Mouse (Mus musculus) MEL (cell line): ENCODE data around the gene Mgat1. TPM values are rescaled to one million over a fixed set of nuclear protein-coding genes. Genes with fewer than 3 reads are reported as not detected.

Source experiments
- DNase-seq: peaks from one replicate; pipeline ENCODE4 v3.0.0; 2011; ENCODE audit warnings: low read depth, low spot score
- H3K27ac ChIP-seq: 2 replicates; pipeline ENCODE4 v1.5.1; 2012; ENCODE audit warnings: low read depth, mild to moderate bottlenecking, control low read depth, low read length, moderate library complexity; ENCODE audit not compliant: control insufficient read depth
- H3K27me3 ChIP-seq, 2 experiments: fragments of 150-350 bp in 1 of 2; sonication (generic) in 1 of 2; 2 replicates each; pipeline ENCODE4 v1.6.1; 2012; ENCODE audit warnings: low read length in 2 of 2, mild to moderate bottlenecking in 2 of 2, improper control_type of control experiment in 1 of 2, moderate library complexity in 1 of 2; ENCODE audit not compliant: insufficient read depth in 2 of 2, control insufficient read depth in 1 of 2
- H3K36me3 ChIP-seq, 2 experiments: 2 replicates each; pipeline ENCODE4 v1.6.1; 2012 to 2014; ENCODE audit warnings: low read length in 2 of 2, improper control_type of control experiment in 1 of 2, inconsistent platforms in 1 of 2, mild to moderate bottlenecking in 1 of 2; ENCODE audit not compliant: insufficient read depth in 2 of 2, control insufficient read depth in 1 of 2
- H3K4me1 ChIP-seq, 2 experiments: fragments of 150-350 bp in 1 of 2; sonication (generic) in 1 of 2; 2 replicates each; pipeline ENCODE4 v1.6.1; 2012; ENCODE audit warnings: low read length in 2 of 2, improper control_type of control experiment in 1 of 2, mild to moderate bottlenecking in 1 of 2; ENCODE audit not compliant: insufficient read depth in 2 of 2, control insufficient read depth in 1 of 2
- H3K4me3 ChIP-seq, 2 experiments: fragments of 150-350 bp in 1 of 2; sonication (generic) in 1 of 2; 2 replicates each; pipeline ENCODE4 v1.5.1; 2012; ENCODE audit warnings: low read depth in 2 of 2, low read length in 2 of 2, mild to moderate bottlenecking in 2 of 2, moderate library complexity in 2 of 2, control low read depth in 1 of 2, improper control_type of control experiment in 1 of 2; ENCODE audit not compliant: control insufficient read depth in 1 of 2, insufficient read depth in 1 of 2
- H3K79me2 ChIP-seq: 2 replicates; pipeline ENCODE4 v1.6.1; 2012; ENCODE audit warnings: mild to moderate bottlenecking, low read length, moderate library complexity; ENCODE audit not compliant: control insufficient read depth, poor library complexity, insufficient read depth
- H3K9ac ChIP-seq: 2 replicates; pipeline ENCODE4 v1.6.1; 2012; ENCODE audit warnings: low read depth, mild to moderate bottlenecking, control low read depth, low read length, moderate library complexity; ENCODE audit not compliant: control insufficient read depth, poor library complexity, severe bottlenecking
- H3K9me3 ChIP-seq: fragments of 150-350 bp; sonication (generic); replicated peaks from 2 replicates; pipeline ENCODE4 v1.6.1; 2012; ENCODE audit warnings: mild to moderate bottlenecking, low read length, improper control_type of control experiment, moderate library complexity; ENCODE audit not compliant: insufficient read depth
- CHD2 ChIP-seq: IDR thresholded peaks from 2 replicates; pipeline ENCODE4 v1.6.1; 2011; ENCODE audit warnings: low read length, improper control_type of control experiment
- CTCF ChIP-seq, 3 experiments: IDR thresholded peaks in 2 of 3; conservative IDR thresholded peaks in 1 of 3; 2 replicates each; pipeline ENCODE4 v1.5.1; 2011 to 2012; ENCODE audit warnings: low read length in 3 of 3, low read depth in 2 of 3, mild to moderate bottlenecking in 2 of 3, improper control_type of control experiment in 1 of 3, inconsistent platforms in 1 of 3, mixed read lengths in 1 of 3, moderate library complexity in 1 of 3; ENCODE audit not compliant: control insufficient read depth in 1 of 3, insufficient read depth in 1 of 3, poor library complexity in 1 of 3, severe bottlenecking in 1 of 3
- ELF1 ChIP-seq: IDR thresholded peaks from 2 replicates; pipeline ENCODE4 v1.6.1; 2014; ENCODE audit warnings: low read depth, mild to moderate bottlenecking, inconsistent platforms, low read length, improper control_type of control experiment, moderate library complexity
- EP300 ChIP-seq, 2 experiments: IDR thresholded peaks; 2 replicates each; pipeline ENCODE4 v1.6.1; 2011; ENCODE audit warnings: improper control_type of control experiment in 2 of 2, low read length in 2 of 2, low read depth in 1 of 2, mild to moderate bottlenecking in 1 of 2
- ETS1 ChIP-seq: IDR thresholded peaks from 2 replicates; pipeline ENCODE4 v1.6.1; 2012; ENCODE audit warnings: low read depth, mild to moderate bottlenecking, inconsistent platforms, low read length, improper control_type of control experiment, moderate library complexity
- GATA1 ChIP-seq: IDR thresholded peaks from 2 replicates; pipeline ENCODE4 v1.6.1; 2011; ENCODE audit warnings: low read depth, low read length, improper control_type of control experiment
- MAFK ChIP-seq: IDR thresholded peaks from 2 replicates; pipeline ENCODE4 v1.6.1; 2011; ENCODE audit warnings: low read depth, mild to moderate bottlenecking, low read length, improper control_type of control experiment, borderline replicate concordance
- MAZ ChIP-seq: IDR thresholded peaks from 2 replicates; pipeline ENCODE4 v1.6.1; 2012; ENCODE audit warnings: low read depth, mild to moderate bottlenecking, inconsistent platforms, low read length, improper control_type of control experiment
- MXI1 ChIP-seq: IDR thresholded peaks from 2 replicates; pipeline ENCODE4 v1.6.1; 2011; ENCODE audit warnings: mild to moderate bottlenecking, low read depth, low read length, improper control_type of control experiment
- MYB ChIP-seq: IDR thresholded peaks from 2 replicates; pipeline ENCODE4 v1.6.1; 2011; ENCODE audit warnings: mild to moderate bottlenecking, low read depth, low read length, improper control_type of control experiment
- MYC ChIP-seq: IDR thresholded peaks from 2 replicates; pipeline ENCODE4 v1.6.1; 2011; ENCODE audit warnings: low read depth, mild to moderate bottlenecking, low read length, improper control_type of control experiment, moderate library complexity
- NELFE ChIP-seq: IDR thresholded peaks from 2 replicates; pipeline ENCODE4 v1.6.1; 2011; ENCODE audit warnings: low read depth, low read length, improper control_type of control experiment
- NRF1 ChIP-seq: IDR thresholded peaks from 2 replicates; pipeline ENCODE4 v1.6.1; 2014; ENCODE audit warnings: low read depth, mild to moderate bottlenecking, inconsistent platforms, low read length, improper control_type of control experiment, moderate library complexity; ENCODE audit not compliant: poor library complexity, insufficient read depth, severe bottlenecking
- POLR2AphosphoS2 ChIP-seq: IDR thresholded peaks from 2 replicates; pipeline ENCODE4 v1.6.1; 2011; ENCODE audit warnings: low read length, improper control_type of control experiment
- POLR2AphosphoS5 ChIP-seq: IDR thresholded peaks from 2 replicates; pipeline ENCODE4 v1.6.1; 2012; ENCODE audit warnings: low read depth, borderline replicate concordance, mild to moderate bottlenecking, inconsistent platforms, low read length, moderate library complexity, mixed read lengths
- RAD21 ChIP-seq: IDR thresholded peaks from 2 replicates; pipeline ENCODE4 v1.6.1; 2011; ENCODE audit warnings: mild to moderate bottlenecking, low read depth, low read length, improper control_type of control experiment
- RCOR1 ChIP-seq: IDR thresholded peaks from 2 replicates; pipeline ENCODE4 v1.6.1; 2012; ENCODE audit warnings: low read depth, mild to moderate bottlenecking, inconsistent platforms, low read length, improper control_type of control experiment
- SIN3A ChIP-seq: IDR thresholded peaks from 2 replicates; pipeline ENCODE4 v1.6.1; 2012; ENCODE audit warnings: low read length, improper control_type of control experiment, inconsistent platforms
- TAL1 ChIP-seq: IDR thresholded peaks from 2 replicates; pipeline ENCODE4 v1.6.1; 2012; ENCODE audit warnings: mild to moderate bottlenecking, inconsistent platforms, low read length, moderate library complexity, mixed read lengths
- TBP ChIP-seq: IDR thresholded peaks from 2 replicates; pipeline ENCODE4 v1.8.0; 2011; ENCODE audit warnings: low read depth, low read length, improper control_type of control experiment
- TCF12 ChIP-seq: IDR thresholded peaks from 2 replicates; pipeline ENCODE4 v1.6.1; 2014; ENCODE audit warnings: low read depth, mild to moderate bottlenecking, inconsistent platforms, low read length, improper control_type of control experiment, moderate library complexity
- USF1 ChIP-seq: IDR thresholded peaks from 2 replicates; pipeline ENCODE4 v1.6.1; 2014; ENCODE audit warnings: low read depth, mild to moderate bottlenecking, inconsistent platforms, low read length, improper control_type of control experiment, moderate library complexity
- USF2 ChIP-seq, 2 experiments: IDR thresholded peaks; 2 replicates each; pipeline ENCODE4 v1.6.1; 2011 to 2012; ENCODE audit warnings: improper control_type of control experiment in 2 of 2, low read length in 2 of 2, borderline replicate concordance in 1 of 2, inconsistent platforms in 1 of 2, low read depth in 1 of 2, mild to moderate bottlenecking in 1 of 2; ENCODE audit not compliant: insufficient read depth in 1 of 2
- ZC3H11A ChIP-seq: IDR thresholded peaks from 2 replicates; pipeline ENCODE4 v1.6.1; 2012; ENCODE audit warnings: low read depth, mild to moderate bottlenecking, inconsistent platforms, low read length, improper control_type of control experiment
- ZKSCAN1 ChIP-seq: IDR thresholded peaks from 2 replicates; pipeline ENCODE4 v1.6.1; 2012; ENCODE audit warnings: low read depth, mild to moderate bottlenecking, inconsistent platforms, low read length, improper control_type of control experiment, moderate library complexity
- ZMIZ1 ChIP-seq: IDR thresholded peaks from 2 replicates; pipeline ENCODE4 v1.6.1; 2012; ENCODE audit warnings: low read depth, mild to moderate bottlenecking, inconsistent platforms, low read length, improper control_type of control experiment, moderate library complexity
- ZNF384 ChIP-seq: IDR thresholded peaks from 2 replicates; pipeline ENCODE4 v1.6.1; 2012; ENCODE audit warnings: low read depth, mild to moderate bottlenecking, inconsistent platforms, low read length, improper control_type of control experiment
- polyA plus RNA-seq, 2 experiments: library from polyadenylated mRNA; stranded (reverse) in 1 of 2; unstranded in 1 of 2; fragments of >175 nt in 1 of 2; fragments of >200 nt in 1 of 2; gene quantifications; 2 replicates each; pipeline versions ENCODE4 v1.2.1 to v1.2.4; 2012; ENCODE audit warnings: low replicate concordance in 2 of 2, low read depth in 1 of 2; ENCODE audit not compliant: insufficient read length in 2 of 2, insufficient read depth in 1 of 2, missing spikeins in 1 of 2
- total RNA-seq: library from RNA; depleted of rRNA; stranded (reverse); fragments of 300-350 nt; gene quantifications from 2 replicates; pipeline ENCODE4 v1.2.3, GENCODE M21; 2012

The Mgat1 gene
- total and polyA plus RNA-seq, 3 experiments: 41.1 to 44.3 TPM; not detected in 1

- peak; percentile 51 for DNase-seq
- Histone ChIP-seq H3K4me1 (peaks cover 6 to 14% of the 10 kb centered on the region in 2 experiments), H3K9me3 (no peaks in the 10 kb centered on the region), H3K9ac (no peak overlapping the region), H3K36me3 (peaks cover 40 to 56% of the 10 kb centered on the region in 2 experiments), H3K79me2 (peaks cover 32% of the 10 kb centered on the region), H3K27ac (no peak overlapping the region), H3K4me3 (no peak overlapping the region), H3K27me3 (no peaks in the 10 kb centered on the region)
- TF ChIP-seq SIN3A (peak; percentile 49; the same call in 1 of the 2 replicates), MYC (0 out of 2 replicates have a peak, but pooled peaks have one; percentile 13), TAL1 (0 out of 2 replicates have a peak, but pooled peaks have one; percentile 12), USF1 (no peak), GATA1 (peak; percentile 78), MAFK (no peak), MAZ (no peak), ZNF384 (peak; percentile 77), POLR2AphosphoS5 (no peak), TBP (no peak), CTCF (IDR thresholded peaks at IDR 0.05 in 2 of 3, conservative IDR thresholded peaks at IDR 0.05 in 1 of 3; ENCODE audit: control insufficient read depth in 1 of 3, insufficient read depth in 1 of 3, low read depth in 2 of 3, low read length in 3 of 3, poor library complexity in 1 of 3, severe bottlenecking in 1 of 3) (no peak), NRF1 (no peak), ETS1 (peak; percentile 29; the same call in 1 of the 2 replicates), TCF12 (peak; percentile 74), CHD2 (no peak), MYB (no peak), EP300 (IDR thresholded peaks at IDR 0.05; ENCODE audit: low read depth in 1 of 2, low read length in 2 of 2) (peak; percentile 74 to 76), POLR2AphosphoS2 (no peak; the same call in 1 of the 2 replicates), MXI1 (no peak), ELF1 (no peak), RCOR1 (peak; percentile 84), ZC3H11A (no peak)
Observed at GRCm38 (mm10) chr11:49212577-49212976, 31.4 kb upstream of the Mgat1 start.

- Histone ChIP-seq H3K36me3 (peaks cover 35 to 53% of the 10 kb centered on the region in 2 experiments), H3K79me2 (peaks cover 27% of the 10 kb centered on the region), H3K4me1 (peaks cover 6 to 11% of the 10 kb centered on the region in 2 experiments), H3K4me3 (no peak overlapping the region), H3K27ac (no peak overlapping the region), H3K27me3 (no peaks in the 10 kb centered on the region), H3K9me3 (no peaks in the 10 kb centered on the region), H3K9ac (no peak overlapping the region)
- no peak for DNase-seq
- no peak for TF ChIP-seq ZMIZ1
- no peak for TF ChIP-seq USF1
- TF ChIP-seq USF2 (IDR thresholded peaks at IDR 0.05; ENCODE audit: borderline replicate concordance in 1 of 2, insufficient read depth in 1 of 2, low read depth in 1 of 2, low read length in 2 of 2): no peak
- TF ChIP-seq NELFE: no peak
- TF ChIP-seq GATA1: no peak
- TF ChIP-seq ZC3H11A: no peak
- TF ChIP-seq POLR2AphosphoS2: no peak
- TF ChIP-seq CTCF (IDR thresholded peaks at IDR 0.05 in 2 of 3, conservative IDR thresholded peaks at IDR 0.05 in 1 of 3; ENCODE audit: control insufficient read depth in 1 of 3, insufficient read depth in 1 of 3, low read depth in 2 of 3, low read length in 3 of 3, poor library complexity in 1 of 3, severe bottlenecking in 1 of 3): no peak
- no peak for TF ChIP-seq ZKSCAN1
- no peak for TF ChIP-seq TCF12
- no peak for TF ChIP-seq RAD21
- no peak for TF ChIP-seq ELF1
Observed at GRCm38 (mm10) chr11:49213505-49213904, 30.5 kb upstream of the Mgat1 start.
